ENCODE assay signal across 8 mouse cellular contexts in genomic region chr11:108891111-108891870, GRCm38 (mm10). TPM values are rescaled to one million over a fixed set of nuclear protein-coding genes. Genes with fewer than 3 reads are reported as not detected.
DNase-seq lines count a peak whose midpoint lies in the region; ATAC-seq and TF ChIP-seq lines count a peak whose summit lies in the region.

No protein-coding gene starts in this region.

- H3K4me3 ChIP-seq in spleen, adult 2 months (ENCODE audit: extremely low read depth, insufficient read depth, insufficient read length): no peak overlapping the region
- peak overlapping the region; percentile 67 for H3K4me3 ChIP-seq in gastrocnemius, adult 2 months
- H3K4me3 ChIP-seq in hindbrain, embryonic 15.5 days: peak overlapping the region; percentile 34
- H3K4me3 ChIP-seq in liver, embryonic 14.5 days (ENCODE audit: insufficient read depth in 1 of 2, low read depth in 2 of 2, low read length in 2 of 2): no peak overlapping the region
- H3K4me3 ChIP-seq in neural tube, embryonic 14.5 days (ENCODE audit: low read depth, low read length): peak overlapping the region; percentile 17

- H3K9ac ChIP-seq in hindbrain, embryonic 15.5 days: no peak overlapping the region; the same call in 1 of the 2 replicates
- H3K9ac ChIP-seq in liver, embryonic 14.5 days (replicated peaks): no peak overlapping the region
- H3K9ac ChIP-seq in neural tube, embryonic 14.5 days (replicated peaks; ENCODE audit: low read depth, low read length): peak overlapping the region; percentile 34; the same call in 1 of the 2 replicates

- intact Hi-C loops in gastrocnemius, adult 2 months (cut with DNase I): no loop called here

- TF ChIP-seq CTCF in spleen, adult 2 months (IDR thresholded peaks at IDR 0.05; ENCODE audit: extremely low read depth, insufficient read depth, insufficient read length, insufficient replicate concordance): no peak
- no peak for TF ChIP-seq CTCF in gastrocnemius, adult 2 months (IDR thresholded peaks at IDR 0.05)
- TF ChIP-seq CTCF in liver, embryonic 14.5 days (IDR thresholded peaks at IDR 0.05; ENCODE audit: low read depth): no peak

- peaks cover 6% of the 10 kb centered on the region for H3K27me3 ChIP-seq in spleen, adult 2 months (ENCODE audit: control insufficient read depth, insufficient read depth, low read length)
- H3K27me3 ChIP-seq in hindbrain, embryonic 15.5 days: 0 out of 2 replicates have a peak, but pooled peaks cover 2% of the 10 kb centered on the region
- peaks cover 7% of the 10 kb centered on the region for H3K27me3 ChIP-seq in liver, embryonic 14.5 days (ENCODE audit: control insufficient read depth, insufficient read depth, low read length)
- H3K27me3 ChIP-seq in neural tube, embryonic 14.5 days (ENCODE audit: control insufficient read depth, insufficient read depth, low read length): no peaks in the 10 kb centered on the region

- TF ChIP-seq EP300 in liver, embryonic 14.5 days (IDR thresholded peaks at IDR 0.05; ENCODE audit: low read depth): no peak

- TF ChIP-seq POLR2A in spleen, adult 2 months (IDR thresholded peaks at IDR 0.05; ENCODE audit: low read depth, low read length): no peak

- H3K4me1 ChIP-seq in spleen, adult 2 months (ENCODE audit: control insufficient read depth, insufficient read depth, insufficient read length): no peaks in the 10 kb centered on the region
- peaks cover 31% of the 10 kb centered on the region for H3K4me1 ChIP-seq in hindbrain, embryonic 15.5 days (replicated peaks)
- no peaks in the 10 kb centered on the region for H3K4me1 ChIP-seq in liver, embryonic 14.5 days (replicated peaks; ENCODE audit: control insufficient read depth in 2 of 2, insufficient read depth in 2 of 2, low read length in 1 of 2)
- peaks cover 16% of the 10 kb centered on the region for H3K4me1 ChIP-seq in neural tube, embryonic 14.5 days (ENCODE audit: control insufficient read depth, insufficient read depth, low read length)

- H3K27ac ChIP-seq in spleen, adult 2 months (ENCODE audit: insufficient read depth, low read length): peak overlapping the region; percentile 15; the same call in 1 of the 2 replicates
- peak overlapping the region; percentile 70 for H3K27ac ChIP-seq in gastrocnemius, adult 2 months
- peak overlapping the region; percentile 66 for H3K27ac ChIP-seq in hindbrain, embryonic 15.5 days (replicated peaks)
- no peak overlapping the region for H3K27ac ChIP-seq in liver, embryonic 14.5 days
- H3K27ac ChIP-seq in neural tube, embryonic 14.5 days (ENCODE audit: low read depth, low read length): peak overlapping the region; percentile 67

- H3K4me2 ChIP-seq in hindbrain, embryonic 15.5 days: peak overlapping the region; percentile 61
- H3K4me2 ChIP-seq in liver, embryonic 14.5 days (ENCODE audit: low read depth): peak overlapping the region; percentile 44
- H3K4me2 ChIP-seq in neural tube, embryonic 14.5 days (ENCODE audit: low read depth, low read length): peak overlapping the region; percentile 48

- ATAC-seq in hindbrain, embryonic 15.5 days (ENCODE audit: low FRiP score, low read depth): peak; percentile 81
- no peak for ATAC-seq in liver, embryonic 14.5 days (ENCODE audit: insufficient read depth)
- ATAC-seq in neural tube, embryonic 14.5 days (ENCODE audit: low read depth): peak; percentile 93

- no peak for DNase-seq in spleen, adult 2 months (ENCODE audit: low read depth in 1 of 2, low spot score in 2 of 2)
- DNase-seq in spleen, postnatal 4 days (ENCODE audit: low spot score in 2 of 2): no peak
- peak; percentile 58 for DNase-seq in gastrocnemius, adult 2 months
- DNase-seq in liver, embryonic 14.5 days (ENCODE audit: low read depth in 3 of 3, low spot score in 3 of 3): no peak
- no peak for DNase-seq in right cerebral cortex, postnatal 36 days (ENCODE audit: low spot score in 2 of 2)
- DNase-seq in natural killer cell, adult 2 months (ENCODE audit: low spot score in 2 of 2): no peak

- no peaks in the 10 kb centered on the region for H3K36me3 ChIP-seq in spleen, adult 2 months (ENCODE audit: control insufficient read depth, insufficient read depth, low read length)
- no peaks in the 10 kb centered on the region for H3K36me3 ChIP-seq in hindbrain, embryonic 15.5 days
- H3K36me3 ChIP-seq in liver, embryonic 14.5 days (replicated peaks; ENCODE audit: control insufficient read depth, insufficient read depth, low read depth): no peaks in the 10 kb centered on the region
- no peaks in the 10 kb centered on the region for H3K36me3 ChIP-seq in neural tube, embryonic 14.5 days (ENCODE audit: control insufficient read depth, insufficient read depth, low read length)

- 6% methylated on average over 17 of the region's 17 CpGs for WGBS in spleen, adult 2 months
- 2% methylated on average over 17 of the region's 17 CpGs for WGBS in hindbrain, embryonic 15.5 days
- WGBS in liver, embryonic 14.5 days (ENCODE audit: insufficient replicate concordance): 4% methylated on average over 17 of the region's 17 CpGs
- 2% methylated on average over 17 of the region's 17 CpGs for WGBS in neural tube, embryonic 14.5 days

- no peaks in the 10 kb centered on the region for H3K9me3 ChIP-seq in hindbrain, embryonic 15.5 days
- no peaks in the 10 kb centered on the region for H3K9me3 ChIP-seq in liver, embryonic 14.5 days (ENCODE audit: control insufficient read depth, low read length)
- no peaks in the 10 kb centered on the region for H3K9me3 ChIP-seq in neural tube, embryonic 14.5 days (ENCODE audit: control insufficient read depth, low read length)

RNA-seq across cellular contexts. Expression of gene Axin2, which starts 28.9 kb away (rescaled TPM):
- 4.9 TPM in 2 replicates for polyA plus RNA-seq in spleen, adult 2 months (2012; rRNA removed)
- 1 to 10 TPM; 8.5 to 9.3 TPM for total RNA-seq in gastrocnemius, adult 2 months (2021)
- 8.9 and 9.2 TPM in 2 replicates for polyA plus RNA-seq in hindbrain, embryonic 15.5 days (2015; fragmentation: Nextera tagmentation; extraction: Ambion mirVana)
- 0.36 and 0.85 TPM in 2 replicates for polyA plus RNA-seq in liver, embryonic 14.5 days (2012; rRNA removed)
- 0.15 and 0.16 TPM in 2 replicates for polyA plus RNA-seq in liver, embryonic 14.5 days (2014; fragmentation: Nextera tagmentation; extraction: Ambion mirVana)
- polyA plus RNA-seq in neural tube, embryonic 14.5 days (2014; fragmentation: Nextera tagmentation; extraction: Ambion mirVana): 6.6 and 9.1 TPM in 2 replicates

Comparison
In these comparisons a context has a peak if more than half of its experiments do, and no peak if none do; other contexts are left out.
1. H3K4me3 ChIP-seq: peak in gastrocnemius, adult 2 months (single experiment), hindbrain, embryonic 15.5 days (single experiment) and neural tube, embryonic 14.5 days (single experiment); none in spleen, adult 2 months (single experiment) and liver, embryonic 14.5 days (0 of 2).
2. Peak in every context shown above with its lines, with median percentiles within 50 percentile points of each other: H3K4me2 ChIP-seq.